Mouse (Mus musculus) bone marrow, adult 2 months (tissue): Measurements from ENCODE around the gene Timp3.

Source experiments
- CTCF ChIP-seq: fragments of 200-500 bp; IDR thresholded peaks from 2 replicates; pipeline ENCODE4 v1.5.1; 2011; ENCODE audit warnings: low read length, control low read depth; ENCODE audit not compliant: control insufficient read depth, insufficient read depth
- POLR2A ChIP-seq: fragments of 200-500 bp; IDR thresholded peaks from 2 replicates; pipeline ENCODE4 v1.6.1; 2011; ENCODE audit warnings: low read depth, mild to moderate bottlenecking, control low read depth, low read length, borderline replicate concordance; ENCODE audit not compliant: control insufficient read depth

DNA sequence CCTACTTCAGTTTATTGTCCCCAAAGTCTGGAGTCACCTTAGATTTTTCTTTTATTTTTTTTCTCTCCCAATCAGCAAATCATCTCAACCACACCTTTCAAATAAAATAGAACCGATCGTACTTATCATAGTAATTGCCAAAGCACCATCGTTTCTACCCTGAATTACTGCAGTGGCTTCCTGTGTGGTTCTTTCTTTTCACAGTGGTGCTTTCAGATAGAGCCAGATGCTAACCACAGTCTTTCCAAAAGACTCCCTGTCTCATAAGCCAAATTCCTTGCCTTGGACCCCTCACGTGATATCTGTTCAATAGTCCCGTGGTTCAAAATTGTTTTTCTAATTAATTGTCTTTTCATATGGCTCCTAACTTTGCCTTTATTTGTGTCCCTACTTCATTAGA is 22.8 kb upstream of the Timp3 start:
- TF ChIP-seq CTCF (no peak), POLR2A (no peak)
